Mouse (Mus musculus): ENCODE results near the gene Pabpn1l. TPM values are rescaled to one million over a fixed set of nuclear protein-coding genes. Genes with fewer than 3 reads are reported as not detected.
"Not testable (repeated sequence)": the region's sequence is repeated elsewhere in the genome, so short reads cannot be mapped to it uniquely, and the experiment has no call there.

Gene Pabpn1l
- polyA plus RNA-seq, 1 experiment from 2014 or later: not detected

DNA sequence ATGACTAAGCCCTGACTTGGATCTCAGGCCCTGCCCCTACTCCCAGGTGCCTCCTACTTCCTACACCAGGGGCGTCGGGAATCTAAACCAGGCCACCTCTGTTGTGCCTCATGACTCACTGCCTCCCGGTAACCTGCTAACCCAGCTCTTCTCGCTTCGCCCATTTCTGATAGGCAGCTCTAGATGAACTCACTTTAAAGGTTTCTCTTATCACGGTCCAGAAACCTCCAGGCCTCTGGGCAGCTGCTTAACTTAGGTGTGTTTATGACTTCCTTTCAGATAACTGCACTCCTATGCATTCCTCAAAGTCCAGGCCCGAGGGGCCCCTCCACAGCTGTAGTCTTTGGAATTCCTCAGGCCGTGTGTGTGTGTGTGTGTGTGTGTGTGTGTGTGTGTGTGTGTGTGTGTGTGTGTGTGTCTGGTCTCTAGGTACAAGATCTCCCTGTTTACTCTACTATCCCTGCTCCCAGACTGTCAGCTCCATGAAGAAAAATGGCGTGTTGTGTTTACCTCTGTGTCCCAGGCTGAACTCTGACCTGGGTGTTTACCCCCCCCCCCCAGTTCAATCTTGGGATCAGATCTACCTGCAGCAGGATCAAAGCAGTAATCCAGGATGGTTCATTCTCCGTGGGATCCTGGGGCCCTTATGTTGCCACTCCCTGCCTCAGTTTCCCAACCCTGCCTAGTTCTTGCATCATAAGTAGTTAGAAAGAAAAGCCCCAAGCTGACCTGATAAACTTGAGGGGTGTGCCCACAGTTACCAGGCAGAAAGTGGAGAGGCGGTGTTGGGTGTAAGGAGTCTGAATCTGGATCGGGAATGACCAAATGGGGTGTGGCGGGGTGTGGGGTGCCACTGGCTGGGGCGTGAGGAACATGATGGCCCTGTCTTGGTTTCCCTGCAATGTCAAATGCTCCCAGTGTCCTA, 13.6 kb upstream of the Pabpn1l start:
- Histone ChIP-seq H3K36me3 (peaks cover 84% of the 10 kb centered on the region), H3K9ac (peak overlapping the region; percentile 49), H3K9me3 (replicated peaks) (no peaks in the 10 kb centered on the region), H3K4me3 (replicated peaks) (peak overlapping the region; percentile 3; the same call in 1 of the 2 replicates), H3K27me3 (no peaks in the 10 kb centered on the region), H3K27ac (peak overlapping the region; percentile 83), H3K4me1 (replicated peaks) (peaks cover 51% of the 10 kb centered on the region), H3K4me2 (peak overlapping the region; percentile 49)
- WGBS (ENCODE audit: insufficient replicate concordance): 39% methylated on average over 14 of the region's 14 CpGs
- DNase-seq (peak; percentile 60), ATAC-seq (ENCODE audit: low read depth) (peak; percentile 88)

DNA sequence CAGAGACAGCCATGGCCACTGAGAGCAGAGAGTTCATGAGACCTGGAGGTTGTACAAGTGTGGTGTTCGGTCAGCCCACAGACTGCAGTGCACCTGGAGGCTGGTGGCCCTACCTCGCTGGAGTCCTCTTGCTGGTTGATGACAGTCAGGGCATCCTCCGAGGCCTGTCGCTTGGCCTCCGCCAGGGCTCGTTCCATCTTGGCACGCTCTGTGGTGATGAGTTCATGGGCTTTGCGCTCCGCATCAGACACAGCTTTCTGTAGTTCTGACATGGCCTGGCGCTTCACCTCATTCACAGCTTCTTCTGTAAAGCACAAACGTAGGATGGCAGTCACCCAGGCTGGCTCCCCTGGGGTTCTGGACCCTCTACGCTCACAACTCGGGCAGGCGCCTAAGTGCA, 10.7 kb upstream of the Pabpn1l start:
- Histone ChIP-seq H3K9ac (no peak overlapping the region), H3K27ac (no peak overlapping the region), H3K36me3 (peaks cover 80% of the 10 kb centered on the region), H3K4me1 (replicated peaks) (peaks cover 33% of the 10 kb centered on the region), H3K4me3 (replicated peaks) (no peak overlapping the region), H3K4me2 (no peak overlapping the region), H3K9me3 (replicated peaks) (no peaks in the 10 kb centered on the region), H3K27me3 (0 out of 2 replicates have a peak, but pooled peaks cover 2% of the 10 kb centered on the region)
- WGBS (ENCODE audit: insufficient replicate concordance): 90% methylated on average over 14 of the region's 14 CpGs
- ATAC-seq (ENCODE audit: low read depth): no peak
- no peak for DNase-seq

DNA sequence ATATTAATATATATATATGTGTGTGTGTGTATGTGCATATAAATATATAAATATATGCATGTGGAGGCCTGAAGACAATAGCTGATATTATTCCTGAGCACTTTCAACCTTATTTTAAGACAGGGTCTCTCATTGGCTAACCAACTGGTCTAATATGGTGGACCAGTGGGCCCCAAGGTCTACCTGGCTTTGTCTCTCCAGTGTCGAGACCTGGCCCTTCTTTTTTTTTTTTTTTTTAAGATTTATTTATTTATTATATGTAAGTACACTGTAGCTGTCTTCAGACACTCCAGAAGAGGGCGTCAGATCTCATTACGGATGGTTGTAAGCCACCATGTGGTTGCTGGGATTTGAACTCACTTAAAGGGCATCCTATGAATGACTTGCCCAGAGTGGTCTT, 9.6 kb upstream of the Pabpn1l start:
- not testable (repeated sequence) for H3K4me2 ChIP-seq; H3K4me3 ChIP-seq (replicated peaks); H3K27me3 ChIP-seq; H3K27ac ChIP-seq; DNase-seq; H3K9me3 ChIP-seq (replicated peaks); ATAC-seq (ENCODE audit: low read depth); H3K9ac ChIP-seq
- Histone ChIP-seq H3K36me3 (peaks cover 72% of the 10 kb centered on the region), H3K4me1 (replicated peaks) (peaks cover 29% of the 10 kb centered on the region)
- WGBS (ENCODE audit: insufficient replicate concordance): 64% methylated on average over 3 of the region's 3 CpGs

DNA sequence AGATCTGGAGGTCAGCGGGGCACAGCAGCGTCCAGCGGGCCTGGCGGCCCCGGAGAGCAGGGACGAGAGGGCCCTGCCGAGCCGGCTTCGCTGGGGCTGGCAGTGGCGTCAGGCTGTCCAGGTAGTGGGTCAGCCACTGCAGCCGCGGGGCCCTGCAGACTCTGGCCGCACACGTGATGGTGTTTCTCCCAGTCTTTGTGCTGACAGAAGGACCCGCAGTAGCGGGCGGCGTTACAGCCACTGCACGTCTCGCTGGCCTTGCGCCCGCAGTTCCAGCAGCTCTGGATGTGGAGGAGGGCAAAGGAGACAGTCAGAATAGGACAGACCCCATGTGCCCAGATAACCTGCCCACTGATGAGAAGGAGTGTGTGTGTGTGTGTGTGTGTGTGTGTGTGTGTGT, 8.2 kb upstream of the Pabpn1l start:
- Histone ChIP-seq H3K9me3 (replicated peaks) (no peaks in the 10 kb centered on the region), H3K27ac (no peak overlapping the region), H3K36me3 (peaks cover 62% of the 10 kb centered on the region), H3K4me1 (replicated peaks) (peaks cover 20% of the 10 kb centered on the region), H3K9ac (no peak overlapping the region), H3K4me3 (replicated peaks) (no peak overlapping the region), H3K27me3 (0 out of 2 replicates have a peak, but pooled peaks cover 2% of the 10 kb centered on the region), H3K4me2 (no peak overlapping the region)
- DNase-seq (no peak), ATAC-seq (ENCODE audit: low read depth) (no peak)
- WGBS (ENCODE audit: insufficient replicate concordance): 77% methylated on average over 22 of the region's 22 CpGs

DNA sequence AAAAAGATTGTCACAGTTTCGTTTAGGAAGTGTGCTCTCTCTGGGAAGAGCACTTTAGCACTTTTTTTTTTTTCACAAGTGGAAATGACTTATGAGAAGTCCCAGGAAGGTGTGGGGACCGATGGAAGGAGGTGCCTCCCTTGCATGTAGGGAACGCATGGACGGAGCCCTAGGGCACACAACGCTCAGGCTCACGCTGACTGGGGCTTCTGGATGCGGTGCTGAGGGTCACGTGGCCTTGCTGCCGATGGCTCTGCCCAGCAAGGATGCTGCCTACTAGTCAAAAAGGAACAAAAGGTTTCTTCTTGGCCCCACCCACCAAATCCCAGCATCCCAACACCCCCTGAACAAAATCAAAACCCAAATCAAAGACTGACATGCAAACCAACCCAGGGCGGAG, 6.8 kb upstream of the Pabpn1l start:
- H3K9ac ChIP-seq: no peak overlapping the region
- H3K4me3 ChIP-seq (replicated peaks): no peak overlapping the region
- no peak overlapping the region for H3K4me2 ChIP-seq
- H3K9me3 ChIP-seq (replicated peaks): no peaks in the 10 kb centered on the region
- H3K4me1 ChIP-seq (replicated peaks): peaks cover 11% of the 10 kb centered on the region; the same call in 1 of the 2 replicates
- 0 out of 2 replicates have a peak, but pooled peaks cover 2% of the 10 kb centered on the region for H3K27me3 ChIP-seq
- peaks cover 49% of the 10 kb centered on the region for H3K36me3 ChIP-seq
- ATAC-seq (ENCODE audit: low read depth) (no peak), DNase-seq (no peak)
- 78% methylated on average over 10 of the region's 10 CpGs for WGBS (ENCODE audit: insufficient replicate concordance)
- no peak overlapping the region for H3K27ac ChIP-seq

DNA sequence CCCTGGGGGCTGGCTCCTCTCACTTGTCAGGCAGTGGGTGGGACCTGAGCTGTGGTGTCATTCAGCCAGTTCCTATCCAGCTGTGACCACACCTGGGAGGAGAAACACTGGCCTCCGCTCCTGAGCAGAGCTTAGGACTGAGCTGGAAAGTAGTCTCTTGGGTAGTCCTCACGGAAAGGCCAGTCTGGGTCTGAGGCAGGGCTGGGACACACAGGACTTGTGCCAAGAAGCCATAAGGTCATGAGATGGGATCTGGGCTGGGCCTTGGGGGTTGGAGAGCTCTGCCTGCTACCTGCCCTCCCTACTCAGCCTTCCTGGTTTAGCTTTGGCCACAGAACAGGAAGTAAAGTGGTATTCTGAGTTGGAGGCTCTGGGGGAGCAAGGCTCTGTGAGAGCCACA, 4.4 kb upstream of the Pabpn1l start:
- Histone ChIP-seq H3K27me3 (peaks cover 8% of the 10 kb centered on the region; the same call in 1 of the 2 replicates), H3K4me1 (replicated peaks) (peaks cover 11% of the 10 kb centered on the region; the same call in 1 of the 2 replicates), H3K27ac (0 out of 2 replicates have a peak overlapping the region, but pooled peaks have one; percentile 4), H3K36me3 (peaks cover 26% of the 10 kb centered on the region), H3K9ac (no peak overlapping the region), H3K4me2 (no peak overlapping the region), H3K9me3 (replicated peaks) (no peaks in the 10 kb centered on the region), H3K4me3 (replicated peaks) (no peak overlapping the region)
- DNase-seq (no peak), ATAC-seq (ENCODE audit: low read depth) (no peak; the same call in 1 of the 2 replicates)
- 81% methylated on average over 2 of the region's 2 CpGs for WGBS (ENCODE audit: insufficient replicate concordance)

DNA sequence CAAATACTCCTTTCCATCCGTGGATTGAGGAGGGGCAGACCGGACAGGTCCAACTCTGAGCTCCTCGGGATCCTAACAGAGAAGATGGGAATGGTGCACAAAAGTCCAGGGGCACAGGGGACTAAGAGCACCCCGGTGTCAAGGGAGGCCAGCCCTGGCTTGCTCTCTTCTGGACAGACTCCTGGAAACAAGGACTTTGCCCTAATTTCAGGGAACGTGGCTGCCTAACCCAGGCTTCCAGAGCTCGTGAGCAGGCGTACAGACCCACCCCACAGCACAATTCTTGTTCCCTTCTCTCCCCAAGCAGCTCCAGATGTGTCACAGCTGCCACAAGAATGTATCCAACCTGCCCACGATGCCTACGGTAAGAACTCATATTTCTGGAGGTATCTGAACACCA, 3.3 kb upstream of the Pabpn1l start:
- peaks cover 8% of the 10 kb centered on the region; the same call in 1 of the 2 replicates for H3K27me3 ChIP-seq
- no peak overlapping the region for H3K4me3 ChIP-seq (replicated peaks)
- ATAC-seq (ENCODE audit: low read depth): no peak
- H3K9me3 ChIP-seq (replicated peaks): no peaks in the 10 kb centered on the region
- no peak overlapping the region for H3K27ac ChIP-seq
- no peak overlapping the region for H3K9ac ChIP-seq
- H3K4me2 ChIP-seq: no peak overlapping the region
- peaks cover 11% of the 10 kb centered on the region for H3K4me1 ChIP-seq (replicated peaks)
- H3K36me3 ChIP-seq: peaks cover 22% of the 10 kb centered on the region
- no peak for DNase-seq
- 65% methylated on average over 9 of the region's 9 CpGs for WGBS (ENCODE audit: insufficient replicate concordance)

DNA sequence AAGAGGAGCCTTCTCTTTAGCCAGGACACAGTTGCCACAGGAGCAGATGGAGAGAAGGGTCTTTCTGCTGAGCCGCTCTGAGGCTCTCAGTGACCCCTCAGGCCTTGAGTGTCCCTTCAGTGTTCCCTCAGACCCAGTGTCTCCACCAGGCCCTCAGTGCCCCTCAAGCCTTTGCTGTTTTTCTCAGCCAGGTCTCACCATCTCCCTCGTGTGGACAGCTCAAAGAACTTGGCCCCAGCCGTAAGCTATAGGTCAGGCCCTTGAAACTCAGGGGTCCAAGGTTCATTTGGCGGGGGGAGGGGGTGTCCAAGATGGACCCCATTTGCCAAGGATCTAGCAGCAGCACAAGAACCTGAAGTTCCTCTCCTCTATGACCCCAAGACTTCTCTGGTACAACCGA, 2.1 kb upstream of the Pabpn1l start:
- ATAC-seq (ENCODE audit: low read depth) (no peak), DNase-seq (no peak)
- 60% methylated on average over 5 of the region's 5 CpGs for WGBS (ENCODE audit: insufficient replicate concordance)

DNA sequence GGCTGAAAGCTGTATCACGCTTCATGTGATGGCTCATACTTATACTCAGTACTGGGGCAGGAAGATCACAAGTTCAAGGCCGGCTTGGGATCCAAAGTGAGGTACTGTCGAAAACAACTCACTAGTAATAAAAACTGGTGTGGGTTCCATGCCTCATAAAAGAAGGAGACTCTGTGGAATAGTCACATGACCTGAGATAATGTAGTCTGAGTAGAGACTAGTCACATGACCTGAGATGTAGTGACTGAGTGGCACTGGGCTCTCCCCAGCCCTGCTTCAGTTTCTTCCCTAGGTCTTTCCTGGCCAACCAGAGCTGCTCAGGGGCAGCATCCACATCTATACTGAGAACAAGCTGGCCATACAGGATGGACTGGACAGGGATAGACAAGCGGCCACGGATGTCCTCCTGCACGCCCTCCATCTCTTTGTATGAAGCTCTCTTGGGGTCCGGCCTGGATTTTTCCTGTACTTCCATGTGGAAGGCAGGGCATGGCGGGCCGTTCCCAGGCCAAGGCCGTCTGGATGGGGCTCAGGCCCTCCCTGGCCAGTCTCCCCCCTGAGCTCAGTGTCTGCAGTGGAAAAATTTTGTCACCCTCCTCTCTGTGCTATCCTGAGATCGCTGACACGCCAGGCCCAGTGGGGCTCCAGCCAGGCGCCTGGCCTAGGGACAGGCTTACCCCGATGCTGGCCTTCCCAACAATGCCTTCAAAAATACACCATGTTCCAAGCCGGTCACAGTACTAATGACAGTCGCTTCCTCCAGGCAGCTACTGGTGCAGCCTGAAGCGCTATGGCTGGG, 1.5 kb upstream of the Pabpn1l start:
- Histone ChIP-seq H3K9ac (no peak overlapping the region), H3K9me3 (replicated peaks) (no peaks in the 10 kb centered on the region), H3K4me1 (replicated peaks) (peaks cover 27% of the 10 kb centered on the region), H3K36me3 (peaks cover 6% of the 10 kb centered on the region; the same call in 1 of the 2 replicates), H3K4me2 (no peak overlapping the region), H3K27ac (no peak overlapping the region), H3K27me3 (peaks cover 6% of the 10 kb centered on the region; the same call in 1 of the 2 replicates), H3K4me3 (replicated peaks) (no peak overlapping the region)
- DNase-seq: no peak
- ATAC-seq (ENCODE audit: low read depth): no peak
- WGBS (ENCODE audit: insufficient replicate concordance): 74% methylated on average over 17 of the region's 17 CpGs

More for the DNA sequence above, 2.1 kb upstream of the Pabpn1l start:
- no peak overlapping the region for H3K4me3 ChIP-seq (replicated peaks)
- no peak overlapping the region for H3K4me2 ChIP-seq
- H3K9me3 ChIP-seq (replicated peaks): no peaks in the 10 kb centered on the region
- no peak overlapping the region for H3K9ac ChIP-seq
- peaks cover 11% of the 10 kb centered on the region; the same call in 1 of the 2 replicates for H3K36me3 ChIP-seq
- H3K4me1 ChIP-seq (replicated peaks): peaks cover 21% of the 10 kb centered on the region
- peaks cover 6% of the 10 kb centered on the region; the same call in 1 of the 2 replicates for H3K27me3 ChIP-seq
- no peak overlapping the region for H3K27ac ChIP-seq

DNA sequence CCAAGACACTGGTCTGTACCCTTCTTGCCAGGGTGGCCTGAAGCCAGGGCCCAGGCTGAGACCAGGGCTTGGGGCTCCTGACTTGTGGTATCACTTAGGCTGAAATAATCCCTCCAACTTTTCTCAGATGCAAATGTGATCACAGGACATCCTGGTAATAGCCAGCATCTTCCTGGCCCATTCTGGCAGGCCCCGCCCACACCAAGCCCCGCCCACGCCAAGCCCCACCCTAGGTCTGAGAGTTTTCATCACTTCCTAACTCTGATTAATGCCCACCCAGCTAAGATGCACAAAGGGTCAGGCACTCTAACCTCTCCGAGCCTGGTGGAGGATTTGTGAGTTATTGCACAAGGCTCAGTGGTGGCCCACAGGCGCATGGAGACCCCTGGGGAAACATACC, 2.1 kb downstream of the Pabpn1l start:
- Histone ChIP-seq H3K4me3 (replicated peaks) (no peak overlapping the region), H3K36me3 (0 out of 2 replicates have a peak, but pooled peaks cover 2% of the 10 kb centered on the region), H3K27me3 (peaks cover 6% of the 10 kb centered on the region; the same call in 1 of the 2 replicates), H3K4me1 (replicated peaks) (peaks cover 29% of the 10 kb centered on the region), H3K9me3 (replicated peaks) (no peaks in the 10 kb centered on the region), H3K27ac (no peak overlapping the region), H3K4me2 (no peak overlapping the region), H3K9ac (no peak overlapping the region)
- no peak for ATAC-seq (ENCODE audit: low read depth)
- WGBS (ENCODE audit: insufficient replicate concordance): 32% methylated on average over 5 of the region's 5 CpGs
- DNase-seq: no peak
